Mouse (Mus musculus): ENCODE results near the gene Coro2a. TPM values are rescaled to one million over a fixed set of nuclear protein-coding genes. Genes with fewer than 3 reads are reported as not detected.

Gene Coro2a
- total RNA-seq, 2 experiments from 2014 or later = 5.6 to 18.6 TPM

DNA sequence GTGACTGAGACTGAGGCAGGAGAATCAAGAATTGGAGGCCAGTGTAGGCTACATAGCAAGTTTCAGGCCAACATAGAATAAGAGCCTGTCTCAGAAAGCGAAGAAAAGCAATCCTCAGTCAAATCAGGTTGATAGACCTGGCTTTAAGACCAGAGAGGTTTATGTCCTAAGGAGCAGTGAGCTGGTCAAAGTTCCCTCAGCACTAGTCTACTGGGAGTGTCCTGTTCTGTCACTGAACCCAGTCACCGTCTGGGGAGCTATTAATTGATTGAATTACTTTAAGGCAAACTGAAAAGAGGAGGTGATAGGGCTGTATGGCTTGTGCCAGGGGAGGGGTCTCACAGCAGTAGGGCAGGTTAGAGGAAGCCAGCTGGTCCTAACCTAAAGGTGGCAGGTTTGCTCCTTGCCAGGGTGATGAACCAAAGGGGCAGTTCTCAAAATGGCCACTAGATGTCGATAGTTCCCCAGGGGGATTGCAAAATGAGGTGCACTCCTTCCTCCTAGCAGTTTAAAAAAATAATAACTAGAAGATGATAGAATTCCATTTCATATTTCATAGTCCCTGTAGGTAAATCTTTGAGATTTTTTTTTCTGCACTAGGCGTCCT lies 104.6 kb downstream of the Coro2a start:
- ATAC-seq (replicated peaks; ENCODE audit: low FRiP score, poor library complexity, severe bottlenecking) = peak; percentile 80

GRCm38 (mm10) chr4:46495543-46495942 lies 106.5 kb downstream of the Coro2a start:
- ATAC-seq (replicated peaks; ENCODE audit: low FRiP score, poor library complexity, severe bottlenecking) = no peak

DNA sequence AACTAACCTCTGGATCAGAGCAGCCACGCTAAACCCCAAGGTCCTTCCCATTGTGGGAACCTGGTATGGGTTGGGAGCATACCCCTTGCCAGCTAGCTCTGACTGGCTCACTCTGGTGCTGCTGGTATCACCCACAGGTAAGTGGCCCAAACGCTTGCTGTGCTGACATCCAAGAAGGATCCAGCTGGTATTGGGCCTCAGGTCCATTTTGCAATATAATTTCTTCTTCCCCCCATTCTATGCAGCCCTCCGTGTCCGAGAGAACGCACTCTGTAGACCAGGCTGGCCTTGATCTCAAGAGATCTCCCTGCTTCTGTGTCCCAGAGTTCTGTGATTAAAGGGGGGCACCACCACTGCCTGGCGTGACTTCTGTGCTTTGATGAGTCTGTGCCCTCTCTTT lies 108.9 kb downstream of the Coro2a start:
- no peak for ATAC-seq (replicated peaks; ENCODE audit: low FRiP score, poor library complexity, severe bottlenecking)

DNA sequence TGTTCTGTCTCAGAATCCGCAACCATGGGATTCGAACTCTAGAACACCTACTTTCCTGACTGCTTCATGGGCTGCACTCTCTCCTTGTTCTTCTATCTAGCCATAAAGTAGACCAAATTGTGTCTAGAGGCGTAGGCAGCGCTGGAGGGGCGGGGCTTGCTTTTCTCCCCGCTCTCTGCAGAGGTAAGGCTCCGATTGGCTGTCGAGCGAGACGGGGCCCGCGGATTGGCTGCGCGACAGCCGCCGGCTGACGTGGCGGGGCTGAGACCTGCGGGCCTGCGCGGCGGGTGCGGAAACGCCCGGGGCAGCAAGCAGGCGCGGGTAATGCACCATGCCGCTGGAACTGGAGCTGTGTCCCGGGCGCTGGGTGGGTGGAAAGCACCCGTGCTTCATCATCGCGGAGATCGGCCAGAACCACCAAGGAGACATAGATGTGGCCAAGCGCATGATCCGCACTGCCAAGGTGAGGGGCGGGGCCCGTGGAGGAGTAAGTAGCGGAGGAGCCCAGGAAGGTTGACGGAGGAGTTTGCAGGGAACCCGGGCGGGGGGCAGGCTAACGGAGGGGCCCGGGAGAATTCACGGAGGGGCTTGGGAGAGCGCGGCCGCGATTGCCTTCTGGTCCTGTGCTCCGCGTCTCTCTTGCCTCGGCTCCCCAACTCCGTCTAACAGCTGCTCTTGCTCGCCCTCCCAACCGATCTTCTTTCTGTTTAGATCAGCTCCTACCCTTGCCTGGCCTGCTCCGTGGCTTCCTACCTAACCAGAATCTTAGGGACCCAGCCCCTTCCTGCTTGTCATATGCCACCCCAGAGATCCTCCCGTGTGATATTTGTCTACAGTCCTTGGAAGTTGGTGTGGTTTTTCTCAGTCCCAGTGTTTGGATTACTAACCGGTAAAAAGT lies 112.7 kb downstream of the Coro2a start, which contains the start of gene Nans:
TSS of gene Nans (plus strand) at position 221 of the 898 bp plus-strand sequence.
- peak; percentile 97 for ATAC-seq (replicated peaks; ENCODE audit: low FRiP score, poor library complexity, severe bottlenecking)

DNA sequence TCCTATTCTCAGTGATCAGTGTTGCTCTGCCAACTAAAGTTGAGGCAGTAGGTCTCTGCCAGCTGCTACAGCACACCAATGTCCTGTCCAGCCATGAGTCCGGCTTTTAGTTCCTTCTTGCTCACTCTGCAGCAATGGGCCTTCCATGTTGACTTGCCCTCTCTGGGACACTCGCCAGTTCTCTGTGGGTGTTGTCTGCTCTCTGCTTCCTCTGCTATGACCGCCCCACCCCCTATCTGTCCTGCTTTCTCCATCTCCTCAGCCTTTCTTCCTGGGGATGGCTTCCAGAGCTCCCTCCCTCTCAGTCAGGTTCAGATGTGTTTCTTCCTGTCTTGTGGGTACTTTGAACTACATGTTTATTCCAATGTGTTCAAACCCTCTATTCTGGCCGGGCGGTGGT lies 114.7 kb downstream of the Coro2a start:
- no peak for ATAC-seq (replicated peaks; ENCODE audit: low FRiP score, poor library complexity, severe bottlenecking)

Other genes with a start within 250 kb of the Coro2a start
- 39.8 and 54.5 TPM in 2 replicates for gene Trmo, start 212.8 kb downstream of the Coro2a start, total RNA-seq (2015; ENCODE audit: low replicate concordance)
- gene Trmo, start 212.8 kb downstream of the Coro2a start, total RNA-seq (2017; ENCODE audit: low replicate concordance) = 64.6 and 70.5 TPM in 2 replicates
- 294 and 312 TPM in 2 replicates for gene Hemgn, start 188.7 kb downstream of the Coro2a start, total RNA-seq (2015; ENCODE audit: low replicate concordance)
- gene Hemgn, start 188.7 kb downstream of the Coro2a start, total RNA-seq (2017; ENCODE audit: low replicate concordance) = 420 and 452 TPM in 2 replicates
- 423 and 438 TPM in 2 replicates for gene Anp32b, start 151.3 kb downstream of the Coro2a start, total RNA-seq (2015; ENCODE audit: low replicate concordance)
- gene Anp32b, start 151.3 kb downstream of the Coro2a start, total RNA-seq (2017; ENCODE audit: low replicate concordance) = 88.0 and 170 TPM in 2 replicates
- 17.3 and 25.7 TPM in 2 replicates for gene Nans, start 113.0 kb downstream of the Coro2a start, total RNA-seq (2015; ENCODE audit: low replicate concordance)
- 13.1 and 16.7 TPM in 2 replicates for gene Nans, start 113.0 kb downstream of the Coro2a start, total RNA-seq (2017; ENCODE audit: low replicate concordance)
- gene Trim14, start 66.1 kb downstream of the Coro2a start, total RNA-seq (2015; ENCODE audit: low replicate concordance) = 1.0 and 16.5 TPM in 2 replicates
- 3.8 and 6.5 TPM in 2 replicates for gene Trim14, start 66.1 kb downstream of the Coro2a start, total RNA-seq (2017; ENCODE audit: low replicate concordance)
- gene Tbc1d2, start 48.0 kb upstream of the Coro2a start, total RNA-seq (2015; ENCODE audit: low replicate concordance) = 0.84 and 1.5 TPM in 2 replicates
- 3.2 and 3.9 TPM in 2 replicates for gene Tbc1d2, start 48.0 kb upstream of the Coro2a start, total RNA-seq (2017; ENCODE audit: low replicate concordance)

Data from erythroblast, adult 5-6 weeks (primary cell).